Mouse (Mus musculus): Measurements from ENCODE around the gene Pfkfb4.
A peak's percentile ranks its signal among the peaks of the same experiment; 100 is the strongest.

Gene Pfkfb4

GRCm38 (mm10) chr9:109031686-109032085 is 40.1 kb downstream of the Pfkfb4 start:
- DNase-seq (ENCODE audit: low read depth, low spot score), result no peak

- DNase-seq (ENCODE audit: low read depth, low spot score), result no peak
Measured at GRCm38 (mm10) chr9:109032435-109032834, 40.9 kb downstream of the Pfkfb4 start.

GRCm38 (mm10) chr9:109038086-109038895 is 46.7 kb downstream of the Pfkfb4 start, which contains the start of gene Shisa5:
Shisa5 (plus strand) TSS chr9:109038565.
- DNase-seq (ENCODE audit: low read depth, low spot score), result peak; percentile 74

GRCm38 (mm10) chr9:109038901-109039364 is 47.4 kb downstream of the Pfkfb4 start:
- DNase-seq (ENCODE audit: low read depth, low spot score), result peak; percentile 19

- DNase-seq (ENCODE audit: low read depth, low spot score), result no peak
Measured at GRCm38 (mm10) chr9:109039681-109040080, 48.1 kb downstream of the Pfkfb4 start.

GRCm38 (mm10) chr9:109040216-109040615 is 48.6 kb downstream of the Pfkfb4 start:
- no peak for DNase-seq (ENCODE audit: low read depth, low spot score)

GRCm38 (mm10) chr9:109040906-109041305 is 49.3 kb downstream of the Pfkfb4 start:
- no peak for DNase-seq (ENCODE audit: low read depth, low spot score)

GRCm38 (mm10) chr9:109041351-109041750 is 49.8 kb downstream of the Pfkfb4 start:
- no peak for DNase-seq (ENCODE audit: low read depth, low spot score)

GRCm38 (mm10) chr9:109046306-109046705 is 54.7 kb downstream of the Pfkfb4 start:
- peak; percentile 90 for DNase-seq (ENCODE audit: low read depth, low spot score)

- peak; percentile 15 for DNase-seq (ENCODE audit: low read depth, low spot score)
Measured at GRCm38 (mm10) chr9:109049316-109049715, 57.7 kb downstream of the Pfkfb4 start.

GRCm38 (mm10) chr9:109049996-109050673 is 58.6 kb downstream of the Pfkfb4 start:
- DNase-seq (ENCODE audit: low read depth, low spot score), result peak; percentile 75

- no peak for DNase-seq (ENCODE audit: low read depth, low spot score)
Measured at GRCm38 (mm10) chr9:109050674-109050997, 59.1 kb downstream of the Pfkfb4 start.

- DNase-seq (ENCODE audit: low read depth, low spot score), result peak; percentile 91
Measured at GRCm38 (mm10) chr9:109051011-109051501, 59.5 kb downstream of the Pfkfb4 start.

- peak; percentile 82 for DNase-seq (ENCODE audit: low read depth, low spot score)
Measured at GRCm38 (mm10) chr9:109051651-109052489, 60.3 kb downstream of the Pfkfb4 start.

- DNase-seq (ENCODE audit: low read depth, low spot score), result peak; percentile 81
Measured at GRCm38 (mm10) chr9:109052490-109053260, 61.1 kb downstream of the Pfkfb4 start.

GRCm38 (mm10) chr9:109053366-109053765 is 61.8 kb downstream of the Pfkfb4 start:
- DNase-seq (ENCODE audit: low read depth, low spot score), result peak; percentile 27

GRCm38 (mm10) chr9:109053851-109054250 is 62.3 kb downstream of the Pfkfb4 start:
- DNase-seq (ENCODE audit: low read depth, low spot score), result peak; percentile 43

- DNase-seq (ENCODE audit: low read depth, low spot score), result peak; percentile 89
Measured at GRCm38 (mm10) chr9:109054712-109055111, 63.1 kb downstream of the Pfkfb4 start.

GRCm38 (mm10) chr9:109055271-109056030 is 63.9 kb downstream of the Pfkfb4 start:
- DNase-seq (ENCODE audit: low read depth, low spot score), result peak; percentile 46

GRCm38 (mm10) chr9:109056081-109056690 is 64.6 kb downstream of the Pfkfb4 start:
- no peak for DNase-seq (ENCODE audit: low read depth, low spot score)

Measured in CD4-positive, CD25-positive, alpha-beta regulatory T cell, adult 2 months (primary cell).